Mouse (Mus musculus) common myeloid progenitor, adult 5-6 weeks (primary cell): ENCODE measurements around the gene Anp32e. TPM values are rescaled to one million over a fixed set of nuclear protein-coding genes. Genes with fewer than 3 reads are reported as not detected.

Experiments used
- ATAC-seq: replicated peaks from 2 replicates; pipeline ENCODE4 v1.8.0; 2016; ENCODE audit warnings: low read depth, mild to moderate bottlenecking, moderate TSS enrichment, inconsistent platforms; ENCODE audit not compliant: poor library complexity, severe bottlenecking
- total RNA-seq: library from RNA; stranded (forward); fragments of 200-1000, 187-1606 nt; gene quantifications from 2 replicates; pipeline ENCODE4 v1.2.3, GENCODE M21; 2017

Gene Anp32e
- total RNA-seq, 1 experiment from 2014 or later: 574 TPM

GRCm38 (mm10) chr3:95992990-95993603 lies 64.1 kb downstream of the Anp32e start:
- ATAC-seq: no peak

- no peak for ATAC-seq
These were observed 64.8 kb downstream of the Anp32e start for GRCm38 (mm10) chr3:95993881-95994280.

GRCm38 (mm10) chr3:95994381-95994846 lies 65.4 kb downstream of the Anp32e start:
- peak; percentile 27; the same call in 1 of the 2 replicates for ATAC-seq

- no peak for ATAC-seq
These were observed 66.1 kb downstream of the Anp32e start for GRCm38 (mm10) chr3:95994975-95995801.

- no peak; the same call in 1 of the 2 replicates for ATAC-seq
These were observed 66.9 kb downstream of the Anp32e start, which contains the start of gene Plekho1 for GRCm38 (mm10) chr3:95995802-95996428. TSS of gene Plekho1 (minus strand) at chr3:95996001.

GRCm38 (mm10) chr3:95996451-95997073 lies 67.5 kb downstream of the Anp32e start:
- no peak for ATAC-seq

Other genes starting within 250 kb of the Anp32e start
- 0.37 TPM in 1 of 2 replicates, not detected in the other for gene Adamtsl4, start 241.3 kb upstream of the Anp32e start, total RNA-seq
- gene Ecm1, start 189.7 kb upstream of the Anp32e start, total RNA-seq: not detected in 2 replicates
- gene Tars2, start 169.0 kb upstream of the Anp32e start, total RNA-seq: 44.5 and 45.6 TPM in 2 replicates
- 26.5 and 27.2 TPM in 2 replicates for gene Rprd2, start 110.4 kb upstream of the Anp32e start, total RNA-seq
- gene Prpf3, start 73.4 kb upstream of the Anp32e start, total RNA-seq: 41.0 and 63.6 TPM in 2 replicates
- 315 and 391 TPM in 2 replicates for gene Mrps21, start 57.7 kb upstream of the Anp32e start, total RNA-seq
- gene Ciart, start 47.0 kb upstream of the Anp32e start, total RNA-seq: 14.6 and 18.5 TPM in 2 replicates
- 43.4 and 62.9 TPM in 2 replicates for gene BC028528, start 37.2 kb upstream of the Anp32e start, total RNA-seq
- 32.3 and 40.9 TPM in 2 replicates for gene Aph1a, start 35.3 kb upstream of the Anp32e start, total RNA-seq
- not detected in 2 replicates for gene Car14, start 24.6 kb upstream of the Anp32e start, total RNA-seq
- gene Plekho1, start 66.8 kb downstream of the Anp32e start, total RNA-seq: 28.9 and 33.8 TPM in 2 replicates
- 19.6 and 35.9 TPM in 2 replicates for gene Vps45, start 129.2 kb downstream of the Anp32e start, total RNA-seq
- gene Otud7b, start 175.3 kb downstream of the Anp32e start, total RNA-seq: 10.9 and 11.8 TPM in 2 replicates
- gene Mtmr11, start 232.8 kb downstream of the Anp32e start, total RNA-seq: 0.09 TPM in 1 of 2 replicates, not detected in the other
- 30.4 and 37.3 TPM in 2 replicates for gene Sf3b4, start 243.1 kb downstream of the Anp32e start, total RNA-seq